Mouse (Mus musculus): Measurements from ENCODE around the gene Agtr1a. TPM values are rescaled to one million over a fixed set of nuclear protein-coding genes. Genes with fewer than 3 reads are reported as not detected.

Gene Agtr1a
- total RNA-seq, 1 experiment from 2014 or later, result not detected

- ATAC-seq (ENCODE audit: extremely low read depth, insufficient number of reproducible peaks, low FRiP score, poor library complexity, severe bottlenecking), result no peak
These were observed 22.4 kb downstream of the Agtr1a start for GRCm38 (mm10) chr13:30358456-30359168.

- ATAC-seq (ENCODE audit: extremely low read depth, insufficient number of reproducible peaks, low FRiP score, poor library complexity, severe bottlenecking), result no peak
These were observed 23.6 kb downstream of the Agtr1a start for GRCm38 (mm10) chr13:30359886-30360285.

- ATAC-seq (ENCODE audit: extremely low read depth, insufficient number of reproducible peaks, low FRiP score, poor library complexity, severe bottlenecking), result no peak
These were observed 24.8 kb downstream of the Agtr1a start for GRCm38 (mm10) chr13:30361002-30361401.

GRCm38 (mm10) chr13:30362048-30362447 is 25.8 kb downstream of the Agtr1a start:
- ATAC-seq (ENCODE audit: extremely low read depth, insufficient number of reproducible peaks, low FRiP score, poor library complexity, severe bottlenecking), result no peak

GRCm38 (mm10) chr13:30364097-30364625 is 27.9 kb downstream of the Agtr1a start:
- no peak for ATAC-seq (ENCODE audit: extremely low read depth, insufficient number of reproducible peaks, low FRiP score, poor library complexity, severe bottlenecking)

- no peak for ATAC-seq (ENCODE audit: extremely low read depth, insufficient number of reproducible peaks, low FRiP score, poor library complexity, severe bottlenecking)
These were observed 28.5 kb downstream of the Agtr1a start for GRCm38 (mm10) chr13:30364780-30365179.

- ATAC-seq (ENCODE audit: extremely low read depth, insufficient number of reproducible peaks, low FRiP score, poor library complexity, severe bottlenecking), result no peak
These were observed 29.1 kb downstream of the Agtr1a start for GRCm38 (mm10) chr13:30365378-30365777.

GRCm38 (mm10) chr13:30368116-30368515 is 31.9 kb downstream of the Agtr1a start:
- no peak for ATAC-seq (ENCODE audit: extremely low read depth, insufficient number of reproducible peaks, low FRiP score, poor library complexity, severe bottlenecking)

- no peak for ATAC-seq (ENCODE audit: extremely low read depth, insufficient number of reproducible peaks, low FRiP score, poor library complexity, severe bottlenecking)
These were observed 32.5 kb downstream of the Agtr1a start for GRCm38 (mm10) chr13:30368746-30369145.

- ATAC-seq (ENCODE audit: extremely low read depth, insufficient number of reproducible peaks, low FRiP score, poor library complexity, severe bottlenecking), result no peak
These were observed 42.6 kb downstream of the Agtr1a start for GRCm38 (mm10) chr13:30378868-30379267.

- no peak for ATAC-seq (ENCODE audit: extremely low read depth, insufficient number of reproducible peaks, low FRiP score, poor library complexity, severe bottlenecking)
These were observed 48.9 kb downstream of the Agtr1a start for GRCm38 (mm10) chr13:30385183-30385582.

GRCm38 (mm10) chr13:30394123-30394522 is 57.9 kb downstream of the Agtr1a start:
- ATAC-seq (ENCODE audit: extremely low read depth, insufficient number of reproducible peaks, low FRiP score, poor library complexity, severe bottlenecking), result no peak

- ATAC-seq (ENCODE audit: extremely low read depth, insufficient number of reproducible peaks, low FRiP score, poor library complexity, severe bottlenecking), result no peak
These were observed 60.2 kb downstream of the Agtr1a start for GRCm38 (mm10) chr13:30396431-30396830.

- no peak for ATAC-seq (ENCODE audit: extremely low read depth, insufficient number of reproducible peaks, low FRiP score, poor library complexity, severe bottlenecking)
These were observed 62.6 kb downstream of the Agtr1a start for GRCm38 (mm10) chr13:30398852-30399251.

- no peak for ATAC-seq (ENCODE audit: extremely low read depth, insufficient number of reproducible peaks, low FRiP score, poor library complexity, severe bottlenecking)
These were observed 64.4 kb downstream of the Agtr1a start for GRCm38 (mm10) chr13:30400621-30401020.

- no peak for ATAC-seq (ENCODE audit: extremely low read depth, insufficient number of reproducible peaks, low FRiP score, poor library complexity, severe bottlenecking)
These were observed 67.6 kb downstream of the Agtr1a start for GRCm38 (mm10) chr13:30403874-30404273.

GRCm38 (mm10) chr13:30418611-30419010 is 82.4 kb downstream of the Agtr1a start:
- no peak for ATAC-seq (ENCODE audit: extremely low read depth, insufficient number of reproducible peaks, low FRiP score, poor library complexity, severe bottlenecking)

GRCm38 (mm10) chr13:30427008-30427407 is 90.8 kb downstream of the Agtr1a start:
- no peak for ATAC-seq (ENCODE audit: extremely low read depth, insufficient number of reproducible peaks, low FRiP score, poor library complexity, severe bottlenecking)

- no peak for ATAC-seq (ENCODE audit: extremely low read depth, insufficient number of reproducible peaks, low FRiP score, poor library complexity, severe bottlenecking)
These were observed 91.2 kb downstream of the Agtr1a start for GRCm38 (mm10) chr13:30427436-30427835.
